Mouse (Mus musculus): ENCODE measurements around the gene Borcs6.
"Not testable (repeated sequence)": the region's sequence is repeated elsewhere in the genome, so short reads cannot be mapped to it uniquely, and the experiment has no call there.

The Borcs6 gene

GRCm38 (mm10) chr11:69088856-69089615 lies 29.5 kb downstream of the Borcs6 start:
- DNase-seq (ENCODE audit: low spot score in 2 of 2), result no peak

DNA sequence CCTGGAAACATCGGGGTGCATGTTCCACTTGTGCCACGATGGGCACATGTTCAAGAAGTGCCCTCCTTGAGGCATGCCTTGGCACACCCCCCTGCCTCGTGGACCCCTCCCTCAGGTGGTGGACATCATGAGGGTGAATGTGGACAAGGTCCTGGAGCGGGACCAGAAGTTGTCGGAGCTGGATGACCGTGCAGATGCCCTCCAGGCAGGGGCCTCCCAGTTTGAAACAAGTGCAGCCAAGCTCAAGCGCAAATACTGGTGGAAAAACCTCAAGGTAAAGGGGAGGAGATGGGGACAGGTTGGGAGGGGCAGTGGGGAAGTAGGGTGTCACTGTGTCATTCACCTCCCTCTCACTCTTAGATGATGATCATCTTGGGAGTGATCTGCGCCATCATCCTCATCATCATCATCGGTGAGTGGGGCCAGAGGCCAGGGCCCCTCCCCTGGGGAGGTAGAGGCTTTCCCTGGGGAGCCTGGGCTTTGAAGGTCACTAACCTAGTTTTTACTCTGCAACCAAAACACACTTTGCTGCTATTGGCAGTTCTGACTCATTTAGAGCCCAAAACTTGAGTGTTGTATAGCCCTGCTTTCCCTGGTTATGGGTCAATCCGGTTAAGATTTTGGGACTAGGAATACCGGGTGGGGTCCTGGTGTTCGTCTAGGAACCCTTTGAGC lies 30.2 kb downstream of the Borcs6 start:
- no peak for DNase-seq (ENCODE audit: low spot score in 2 of 2)

GRCm38 (mm10) chr11:69090367-69090766 lies 30.9 kb downstream of the Borcs6 start:
- no peak for DNase-seq (ENCODE audit: low spot score in 2 of 2)

GRCm38 (mm10) chr11:69091566-69092385 lies 32.3 kb downstream of the Borcs6 start:
- no peak for DNase-seq (ENCODE audit: low spot score in 2 of 2)

DNA sequence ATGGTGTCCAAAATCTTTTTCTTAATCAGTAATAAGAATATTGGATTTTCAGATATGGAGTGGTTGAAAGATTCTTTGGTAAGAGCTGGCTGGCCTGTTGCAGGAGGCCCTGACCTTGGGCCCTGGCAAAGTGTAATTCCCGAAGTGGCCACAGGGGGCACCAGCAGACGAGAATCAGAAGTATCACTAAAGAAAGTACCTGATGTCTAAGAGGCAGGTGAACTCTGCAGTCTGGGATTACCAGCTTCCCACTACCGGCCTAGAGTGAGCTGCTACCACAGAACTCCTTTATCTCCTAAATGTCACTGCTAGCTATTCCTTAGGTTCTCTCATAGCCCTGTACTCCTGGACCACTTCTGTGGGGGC lies 32.9 kb downstream of the Borcs6 start:
- DNase-seq (ENCODE audit: low spot score in 2 of 2), result peak in 1 of 2 experiments; percentile 88

- no peak for DNase-seq (ENCODE audit: low spot score in 2 of 2)
These were observed 33.4 kb downstream of the Borcs6 start for GRCm38 (mm10) chr11:69092871-69093270.

- not testable (repeated sequence) for DNase-seq (ENCODE audit: low spot score in 2 of 2)
These were observed 34.3 kb downstream of the Borcs6 start for GRCm38 (mm10) chr11:69093856-69094255.

DNA sequence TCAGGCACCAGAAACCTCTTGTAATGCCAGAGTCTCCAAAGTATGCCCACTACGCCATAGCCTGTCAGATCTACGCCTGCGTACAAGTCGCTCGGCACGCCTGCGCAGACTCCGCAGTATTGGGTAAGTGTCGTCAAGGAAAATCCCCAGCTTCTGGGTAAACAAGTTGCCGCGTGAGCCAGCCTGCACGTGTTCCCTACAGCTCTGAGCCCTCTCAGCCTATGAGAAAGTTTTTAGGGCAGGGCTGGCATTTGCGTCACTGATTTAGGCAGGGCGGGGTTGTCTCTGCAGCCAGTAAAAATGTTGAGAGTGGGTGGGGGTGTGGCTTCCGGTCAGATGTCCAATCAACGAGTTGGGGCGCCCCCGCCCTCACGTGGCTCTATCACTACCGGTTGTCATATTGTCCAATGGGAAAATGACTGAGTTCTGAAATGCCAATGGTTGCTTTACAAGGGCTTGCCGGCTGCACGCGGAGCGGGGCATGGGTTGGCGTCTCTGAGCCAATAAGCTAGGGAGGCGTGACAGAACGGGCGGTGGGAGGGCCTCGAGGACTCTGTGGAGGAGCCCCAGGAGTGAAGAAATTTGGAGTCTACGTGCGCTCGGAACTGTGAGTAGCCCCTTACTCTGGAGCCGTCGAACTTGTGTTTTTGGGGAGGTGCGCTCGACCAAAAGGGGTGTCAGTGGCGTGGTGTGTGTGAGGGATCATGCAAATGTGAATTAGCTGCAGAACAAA lies 35.3 kb downstream of the Borcs6 start, which contains the start of gene Per1:
Per1 (plus strand) TSS at position 521 of the 733 bp plus-strand sequence.
- peak; percentile 100 for DNase-seq (ENCODE audit: low spot score in 2 of 2)

- DNase-seq (ENCODE audit: low spot score in 2 of 2), result no peak
These were observed 36.2 kb downstream of the Borcs6 start for GRCm38 (mm10) chr11:69095511-69096231.

DNA sequence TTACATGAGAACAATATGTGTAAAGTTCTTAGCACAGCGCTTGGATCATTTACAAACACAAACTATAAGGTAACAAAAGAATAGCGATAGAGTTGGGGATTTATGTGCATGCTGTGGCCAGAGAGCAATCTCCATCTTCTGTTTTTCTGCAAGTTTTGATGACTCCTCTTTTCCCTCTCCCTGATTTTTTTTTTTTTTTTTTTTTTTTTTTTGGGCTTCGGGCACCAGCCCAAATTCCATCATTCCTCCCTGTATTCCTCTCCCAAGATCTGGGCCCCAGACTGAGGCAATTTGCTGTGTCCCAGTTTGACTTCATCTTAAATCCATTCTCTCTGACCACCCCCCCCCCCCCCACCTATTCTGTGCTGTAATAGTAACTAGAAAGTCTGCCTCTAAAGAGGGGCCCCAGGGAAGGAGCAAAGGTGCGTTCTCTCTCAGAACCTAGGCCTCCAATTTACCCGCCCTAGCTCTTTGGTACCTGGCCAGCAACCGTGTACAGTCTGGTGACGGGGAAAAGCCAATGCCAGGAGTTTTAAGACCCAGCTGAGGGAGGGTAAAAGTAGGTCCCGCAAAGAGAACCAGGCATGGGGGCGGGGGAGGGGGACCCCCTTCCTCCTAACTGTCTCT lies 37.0 kb downstream of the Borcs6 start:
- DNase-seq (ENCODE audit: low spot score in 2 of 2), result no peak

DNA sequence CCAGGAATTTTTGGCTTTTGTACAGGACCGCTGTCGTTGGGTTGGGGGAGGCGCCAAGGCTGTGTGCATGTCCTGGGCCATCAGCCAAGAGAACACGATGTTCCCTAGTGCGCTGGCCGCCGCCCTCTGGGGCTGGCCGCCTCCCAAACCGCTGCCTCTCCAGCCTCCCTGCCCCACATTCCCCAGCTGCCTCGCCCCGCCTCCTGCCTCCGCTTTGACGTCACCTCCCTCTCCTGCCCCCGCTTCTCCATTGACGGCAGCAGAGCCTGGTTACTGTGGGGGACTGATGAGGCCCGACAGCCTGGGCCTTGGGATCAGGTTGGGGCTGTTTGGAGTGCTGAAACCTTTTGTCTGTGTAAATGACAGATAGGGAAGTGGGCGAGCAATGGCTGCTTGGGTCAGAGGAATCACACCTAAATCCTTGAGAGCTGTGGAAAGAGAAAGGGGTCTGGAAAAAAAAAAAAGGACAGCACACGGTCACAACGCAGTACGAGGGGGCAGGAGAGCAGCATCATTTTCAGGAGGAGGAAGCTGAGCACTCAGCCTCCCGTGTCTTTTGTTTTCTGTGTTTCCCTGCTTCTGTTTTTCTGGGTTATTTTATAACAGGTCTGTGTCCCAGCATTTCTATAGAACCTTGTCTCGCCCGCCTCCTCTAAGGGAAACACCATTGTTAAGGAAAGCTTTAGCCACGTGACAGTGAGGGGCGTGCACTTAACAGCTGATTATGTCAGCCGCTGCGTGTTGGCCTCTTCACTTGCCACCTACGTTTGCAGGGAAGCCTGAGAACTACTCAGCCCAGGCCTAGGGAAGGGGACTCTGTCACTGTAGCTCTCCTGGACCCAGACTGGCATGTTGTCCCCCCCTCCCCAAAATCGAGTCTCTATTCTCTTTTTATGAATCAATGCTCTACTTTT lies 37.7 kb downstream of the Borcs6 start:
- peak; percentile 93 to 98 for DNase-seq (ENCODE audit: low spot score in 2 of 2)

DNA sequence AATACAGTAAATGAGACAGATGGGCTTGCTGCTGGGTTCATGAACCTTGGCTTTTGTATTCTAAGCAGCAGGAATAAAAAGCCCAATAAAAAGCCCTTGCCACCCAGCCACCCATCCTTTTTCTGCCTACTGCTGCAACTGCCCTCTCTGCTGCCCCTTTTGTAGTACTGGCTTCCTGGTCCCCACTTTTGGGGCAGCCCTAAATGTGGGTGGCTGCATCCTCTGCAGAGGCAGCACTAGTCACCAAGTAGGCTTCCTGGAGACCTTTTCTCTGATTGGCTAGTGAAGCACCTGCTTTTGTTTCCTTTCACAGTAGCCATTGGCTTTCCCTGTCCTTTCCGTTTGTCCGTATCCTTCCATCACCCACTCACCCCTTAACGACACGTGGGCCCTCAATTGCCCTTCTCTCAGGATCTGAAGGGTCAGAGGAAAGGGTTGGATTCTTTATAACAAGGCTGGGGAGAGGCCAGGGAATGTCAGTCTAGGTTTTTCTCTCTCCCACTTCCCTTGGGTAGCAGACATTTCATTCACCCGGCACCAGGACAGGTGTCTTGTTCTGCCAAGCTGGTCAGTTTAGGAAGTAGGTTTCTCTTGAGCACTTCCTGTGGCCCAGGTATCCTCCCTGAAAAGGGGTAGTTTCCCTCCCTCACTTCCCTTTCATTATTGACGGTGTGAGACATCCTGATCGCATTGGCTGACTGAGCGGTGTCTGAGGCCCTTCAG lies 38.7 kb downstream of the Borcs6 start:
- peak in 1 of 2 experiments; percentile 50 for DNase-seq (ENCODE audit: low spot score in 2 of 2)

GRCm38 (mm10) chr11:69098762-69099091 lies 39.2 kb downstream of the Borcs6 start:
- peak; percentile 92 to 98 for DNase-seq (ENCODE audit: low spot score in 2 of 2)

DNA sequence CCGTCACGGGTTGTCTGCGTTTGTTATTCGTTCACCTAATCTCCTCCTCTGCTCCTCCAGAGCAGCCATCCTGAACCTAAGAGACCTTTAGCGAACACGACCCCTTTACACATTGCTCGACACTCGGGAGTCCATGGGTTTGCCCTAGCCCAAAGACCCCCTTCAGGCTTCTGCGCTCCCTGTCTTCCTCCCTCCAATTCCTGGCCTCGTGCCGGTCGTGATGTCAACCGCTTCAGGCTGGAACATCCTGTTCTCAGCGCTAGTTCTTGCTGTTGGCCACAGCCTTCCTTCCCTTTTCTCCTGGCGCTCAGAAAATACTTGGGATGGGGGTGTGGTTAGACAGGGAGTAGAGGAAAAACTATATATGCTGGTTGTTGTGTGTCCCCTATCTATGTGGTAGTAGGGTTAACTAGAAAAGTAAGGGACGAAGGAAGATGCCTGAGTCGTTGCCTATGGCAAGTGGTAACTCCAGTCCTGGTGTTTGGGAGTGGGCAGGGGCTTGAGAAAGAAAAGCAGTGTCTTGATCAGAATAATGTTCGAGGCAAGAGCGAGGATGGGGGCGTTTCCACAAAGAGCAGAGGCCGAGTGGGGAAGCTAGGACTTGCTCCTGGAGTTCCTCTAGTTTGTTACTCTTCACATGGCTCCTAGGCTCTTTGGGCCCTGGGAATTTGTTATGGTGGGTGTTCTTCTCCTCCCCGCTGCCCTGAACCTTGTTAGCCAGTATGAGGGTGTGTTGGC lies 39.8 kb downstream of the Borcs6 start:
- peak in 1 of 2 experiments; percentile 69 for DNase-seq (ENCODE audit: low spot score in 2 of 2)

DNA sequence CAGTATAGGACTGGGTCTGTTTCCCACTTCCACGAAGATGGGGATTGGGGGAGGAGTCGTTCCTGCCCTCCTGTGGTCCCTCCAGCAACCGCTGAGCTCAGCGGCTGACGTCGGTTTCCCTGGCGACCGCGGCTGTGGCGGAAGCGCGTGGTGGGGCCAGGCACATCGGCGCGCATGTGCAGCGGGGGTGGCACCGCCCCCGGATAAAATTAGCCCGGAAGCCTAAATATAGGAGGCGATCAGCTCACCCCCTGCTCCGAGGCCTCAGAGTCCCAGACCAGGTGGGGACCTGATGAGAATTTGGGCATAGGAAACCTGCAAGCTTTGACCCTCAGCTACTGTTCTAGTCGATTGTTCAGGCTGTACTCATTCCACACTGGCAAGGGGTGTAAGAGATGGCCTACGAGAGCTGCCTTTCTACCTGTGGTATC lies 40.4 kb downstream of the Borcs6 start:
- peak in 1 of 2 experiments; percentile 91 for DNase-seq (ENCODE audit: low spot score in 2 of 2)

DNA sequence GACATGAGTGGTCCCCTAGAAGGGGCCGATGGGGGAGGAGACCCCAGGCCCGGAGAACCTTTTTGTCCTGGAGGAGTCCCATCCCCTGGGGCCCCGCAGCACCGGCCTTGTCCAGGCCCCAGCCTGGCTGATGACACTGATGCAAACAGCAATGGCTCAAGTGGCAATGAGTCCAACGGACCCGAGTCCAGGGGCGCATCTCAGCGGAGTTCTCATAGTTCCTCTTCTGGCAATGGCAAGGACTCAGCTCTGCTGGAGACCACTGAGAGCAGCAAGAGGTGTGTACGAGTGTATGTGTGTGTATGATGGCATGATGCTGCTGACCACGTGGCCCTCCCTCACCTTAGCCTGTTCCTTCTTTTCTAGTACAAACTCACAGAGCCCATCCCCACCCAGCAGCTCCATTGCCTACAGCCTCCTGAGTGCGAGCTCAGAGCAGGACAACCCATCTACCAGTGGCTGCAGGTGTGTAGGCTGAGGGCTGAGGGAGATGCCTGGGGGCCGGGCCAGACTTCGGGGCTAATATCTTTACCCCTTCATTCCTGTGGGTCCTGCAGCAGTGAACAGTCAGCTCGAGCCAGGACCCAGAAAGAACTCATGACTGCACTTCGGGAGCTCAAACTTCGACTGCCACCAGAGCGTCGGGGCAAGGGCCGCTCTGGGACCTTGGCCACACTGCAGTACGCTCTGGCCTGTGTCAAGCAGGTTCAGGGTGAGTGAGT lies 41.3 kb downstream of the Borcs6 start:
- DNase-seq (ENCODE audit: low spot score in 2 of 2), result no peak

- no peak for DNase-seq (ENCODE audit: low spot score in 2 of 2)
These were observed 42.3 kb downstream of the Borcs6 start for GRCm38 (mm10) chr11:69101604-69102402.

Measured in left cerebral cortex, adult 9 months (tissue).